Mouse (Mus musculus): ENCODE measurements around the gene Glce. TPM values are rescaled to one million over a fixed set of nuclear protein-coding genes. Genes with fewer than 3 reads are reported as not detected.

Gene Glce
- polyA plus RNA-seq, 1 experiment from 2014 or later, result 19.5 TPM

GRCm38 (mm10) chr9:62032206-62032605 lies 90.2 kb downstream of the Glce start:
- Histone ChIP-seq H3K36me3 (ENCODE audit: control insufficient read depth, insufficient read depth, low read length) (no peaks in the 10 kb centered on the region), H3K9ac (ENCODE audit: low read length) (no peak overlapping the region), H3K4me1 (replicated peaks; ENCODE audit: control insufficient read depth, insufficient read depth, low read length) (no peaks in the 10 kb centered on the region), H3K9me3 (ENCODE audit: control insufficient read depth, low read length) (no peaks in the 10 kb centered on the region), H3K4me2 (ENCODE audit: low read depth, low read length, severe bottlenecking) (no peak overlapping the region), H3K27me3 (ENCODE audit: control insufficient read depth, insufficient read depth, low read length) (peaks cover 3% of the 10 kb centered on the region), H3K27ac (ENCODE audit: low read depth, low read length) (no peak overlapping the region), H3K4me3 (ENCODE audit: low read depth, low read length) (no peak overlapping the region)
- DNase-seq (ENCODE audit: low spot score), result no peak
- no peak for ATAC-seq (replicated peaks; ENCODE audit: low FRiP score)
- WGBS, result 84% methylated on average over 3 of the region's 3 CpGs

- 54% methylated on average over 3 of the region's 3 CpGs for WGBS
- ATAC-seq (replicated peaks; ENCODE audit: low FRiP score), result no peak
- Histone ChIP-seq H3K27ac (ENCODE audit: low read depth, low read length) (no peak overlapping the region), H3K9me3 (ENCODE audit: control insufficient read depth, low read length) (no peaks in the 10 kb centered on the region), H3K4me2 (ENCODE audit: low read depth, low read length, severe bottlenecking) (no peak overlapping the region), H3K4me3 (ENCODE audit: low read depth, low read length) (no peak overlapping the region), H3K9ac (ENCODE audit: low read length) (no peak overlapping the region), H3K36me3 (ENCODE audit: control insufficient read depth, insufficient read depth, low read length) (no peaks in the 10 kb centered on the region), H3K27me3 (ENCODE audit: control insufficient read depth, insufficient read depth, low read length) (peaks cover 13% of the 10 kb centered on the region), H3K4me1 (replicated peaks; ENCODE audit: control insufficient read depth, insufficient read depth, low read length) (no peaks in the 10 kb centered on the region)
- no peak for DNase-seq (ENCODE audit: low spot score)
These were observed 94.4 kb downstream of the Glce start for GRCm38 (mm10) chr9:62028072-62028471.

- Histone ChIP-seq H3K9me3 (ENCODE audit: control insufficient read depth, low read length) (no peaks in the 10 kb centered on the region), H3K27ac (ENCODE audit: low read depth, low read length) (no peak within 1 kb of the TSS), H3K4me2 (ENCODE audit: low read depth, low read length, severe bottlenecking) (peak within 1 kb of the TSS; percentile 69), H3K36me3 (ENCODE audit: control insufficient read depth, insufficient read depth, low read length) (no peaks in the 10 kb centered on the region), H3K27me3 (ENCODE audit: control insufficient read depth, insufficient read depth, low read length) (peaks cover 13% of the 10 kb centered on the region), H3K4me1 (replicated peaks; ENCODE audit: control insufficient read depth, insufficient read depth, low read length) (no peaks in the 10 kb centered on the region), H3K9ac (ENCODE audit: low read length) (peak within 1 kb of the TSS; percentile 28; the same call in 1 of the 2 replicates), H3K4me3 (ENCODE audit: low read depth, low read length) (peak within 1 kb of the TSS; percentile 31)
- WGBS, result under 1% methylated on average over 31 of the region's 32 CpGs
- ATAC-seq (replicated peaks; ENCODE audit: low FRiP score) (no peak), DNase-seq (ENCODE audit: low spot score) (peak; percentile 66)
These were observed 95.9 kb downstream of the Glce start, which contains the start of gene Paqr5 for GRCm38 (mm10) chr9:62026600-62026999. Gene Paqr5, minus strand, starts transcription at chr9:62026856.

- no peak overlapping the region for H3K4me3 ChIP-seq (ENCODE audit: low read depth, low read length)
- no peaks in the 10 kb centered on the region for H3K36me3 ChIP-seq (ENCODE audit: control insufficient read depth, insufficient read depth, low read length)
- no peak overlapping the region for H3K27ac ChIP-seq (ENCODE audit: low read depth, low read length)
- H3K9ac ChIP-seq (ENCODE audit: low read length), result no peak overlapping the region
- H3K9me3 ChIP-seq (ENCODE audit: control insufficient read depth, low read length), result no peaks in the 10 kb centered on the region
- DNase-seq (ENCODE audit: low spot score) (no peak), ATAC-seq (replicated peaks; ENCODE audit: low FRiP score) (no peak)
- H3K4me1 ChIP-seq (replicated peaks; ENCODE audit: control insufficient read depth, insufficient read depth, low read length), result no peaks in the 10 kb centered on the region
- H3K27me3 ChIP-seq (ENCODE audit: control insufficient read depth, insufficient read depth, low read length), result peaks cover 13% of the 10 kb centered on the region
- 36% methylated on average over 5 of the region's 5 CpGs for WGBS
- H3K4me2 ChIP-seq (ENCODE audit: low read depth, low read length, severe bottlenecking), result no peak overlapping the region
These were observed 97.4 kb downstream of the Glce start for GRCm38 (mm10) chr9:62025056-62025455.

- no peak overlapping the region for H3K27ac ChIP-seq (ENCODE audit: low read depth, low read length)
- no peaks in the 10 kb centered on the region for H3K9me3 ChIP-seq (ENCODE audit: control insufficient read depth, low read length)
- H3K4me1 ChIP-seq (replicated peaks; ENCODE audit: control insufficient read depth, insufficient read depth, low read length), result no peaks in the 10 kb centered on the region
- WGBS, result 62% methylated on average over 4 of the region's 4 CpGs
- H3K9ac ChIP-seq (ENCODE audit: low read length), result no peak overlapping the region
- H3K27me3 ChIP-seq (ENCODE audit: control insufficient read depth, insufficient read depth, low read length), result peaks cover 13% of the 10 kb centered on the region
- H3K36me3 ChIP-seq (ENCODE audit: control insufficient read depth, insufficient read depth, low read length), result no peaks in the 10 kb centered on the region
- no peak overlapping the region for H3K4me3 ChIP-seq (ENCODE audit: low read depth, low read length)
- H3K4me2 ChIP-seq (ENCODE audit: low read depth, low read length, severe bottlenecking), result no peak overlapping the region
- DNase-seq (ENCODE audit: low spot score) (no peak), ATAC-seq (replicated peaks; ENCODE audit: low FRiP score) (no peak)
These were observed 98.6 kb downstream of the Glce start for GRCm38 (mm10) chr9:62023879-62024278.

- no peak for ATAC-seq (replicated peaks; ENCODE audit: low FRiP score)
- 82% methylated on average over 6 of the region's 6 CpGs for WGBS
- H3K4me1 ChIP-seq (replicated peaks; ENCODE audit: control insufficient read depth, insufficient read depth, low read length), result no peaks in the 10 kb centered on the region
- DNase-seq (ENCODE audit: low spot score), result no peak
- no peak overlapping the region for H3K4me2 ChIP-seq (ENCODE audit: low read depth, low read length, severe bottlenecking)
- H3K4me3 ChIP-seq (ENCODE audit: low read depth, low read length), result no peak overlapping the region
- H3K36me3 ChIP-seq (ENCODE audit: control insufficient read depth, insufficient read depth, low read length), result no peaks in the 10 kb centered on the region
- H3K27me3 ChIP-seq (ENCODE audit: control insufficient read depth, insufficient read depth, low read length), result peaks cover 13% of the 10 kb centered on the region
- no peak overlapping the region for H3K9ac ChIP-seq (ENCODE audit: low read length)
- H3K9me3 ChIP-seq (ENCODE audit: control insufficient read depth, low read length), result no peaks in the 10 kb centered on the region
- no peak overlapping the region for H3K27ac ChIP-seq (ENCODE audit: low read depth, low read length)
These were observed 99.3 kb downstream of the Glce start for GRCm38 (mm10) chr9:62022961-62023680.

GRCm38 (mm10) chr9:62021583-62022120 lies 100.8 kb downstream of the Glce start:
- no peaks in the 10 kb centered on the region for H3K36me3 ChIP-seq (ENCODE audit: control insufficient read depth, insufficient read depth, low read length)
- WGBS, result 73% methylated on average over 7 of the region's 7 CpGs
- no peak overlapping the region for H3K4me3 ChIP-seq (ENCODE audit: low read depth, low read length)
- peaks cover 8% of the 10 kb centered on the region for H3K27me3 ChIP-seq (ENCODE audit: control insufficient read depth, insufficient read depth, low read length)
- no peak overlapping the region for H3K4me2 ChIP-seq (ENCODE audit: low read depth, low read length, severe bottlenecking)
- no peaks in the 10 kb centered on the region for H3K9me3 ChIP-seq (ENCODE audit: control insufficient read depth, low read length)
- H3K9ac ChIP-seq (ENCODE audit: low read length), result no peak overlapping the region
- DNase-seq (ENCODE audit: low spot score) (no peak), ATAC-seq (replicated peaks; ENCODE audit: low FRiP score) (no peak)
- H3K27ac ChIP-seq (ENCODE audit: low read depth, low read length), result no peak overlapping the region
- H3K4me1 ChIP-seq (replicated peaks; ENCODE audit: control insufficient read depth, insufficient read depth, low read length), result no peaks in the 10 kb centered on the region

GRCm38 (mm10) chr9:62020259-62020658 lies 102.2 kb downstream of the Glce start:
- Histone ChIP-seq H3K9ac (ENCODE audit: low read length) (no peak overlapping the region), H3K4me2 (ENCODE audit: low read depth, low read length, severe bottlenecking) (no peak overlapping the region), H3K36me3 (ENCODE audit: control insufficient read depth, insufficient read depth, low read length) (no peaks in the 10 kb centered on the region), H3K27me3 (ENCODE audit: control insufficient read depth, insufficient read depth, low read length) (peaks cover 3% of the 10 kb centered on the region; the same call in 1 of the 2 replicates), H3K27ac (ENCODE audit: low read depth, low read length) (no peak overlapping the region), H3K4me3 (ENCODE audit: low read depth, low read length) (no peak overlapping the region), H3K4me1 (replicated peaks; ENCODE audit: control insufficient read depth, insufficient read depth, low read length) (no peaks in the 10 kb centered on the region), H3K9me3 (ENCODE audit: control insufficient read depth, low read length) (no peaks in the 10 kb centered on the region)
- DNase-seq (ENCODE audit: low spot score), result no peak
- ATAC-seq (replicated peaks; ENCODE audit: low FRiP score), result no peak
- 84% methylated on average over 7 of the region's 7 CpGs for WGBS
